Mouse (Mus musculus) E14TG2a.4 (cell line): ENCODE data around the gene Rab3a.

Experiments used
- CTCF ChIP-seq: conservative IDR thresholded peaks from 2 replicates; pipeline ENCODE4 v1.5.1; 2014; ENCODE audit warnings: low read length
- NANOG ChIP-seq: IDR thresholded peaks from 2 replicates; pipeline ENCODE4 v1.6.1; 2014; ENCODE audit warnings: borderline replicate concordance, low read length, mixed read lengths
- POU5F1 ChIP-seq: IDR thresholded peaks from 2 replicates; pipeline ENCODE4 v1.6.1; 2014; ENCODE audit warnings: low read length, borderline replicate concordance

DNA sequence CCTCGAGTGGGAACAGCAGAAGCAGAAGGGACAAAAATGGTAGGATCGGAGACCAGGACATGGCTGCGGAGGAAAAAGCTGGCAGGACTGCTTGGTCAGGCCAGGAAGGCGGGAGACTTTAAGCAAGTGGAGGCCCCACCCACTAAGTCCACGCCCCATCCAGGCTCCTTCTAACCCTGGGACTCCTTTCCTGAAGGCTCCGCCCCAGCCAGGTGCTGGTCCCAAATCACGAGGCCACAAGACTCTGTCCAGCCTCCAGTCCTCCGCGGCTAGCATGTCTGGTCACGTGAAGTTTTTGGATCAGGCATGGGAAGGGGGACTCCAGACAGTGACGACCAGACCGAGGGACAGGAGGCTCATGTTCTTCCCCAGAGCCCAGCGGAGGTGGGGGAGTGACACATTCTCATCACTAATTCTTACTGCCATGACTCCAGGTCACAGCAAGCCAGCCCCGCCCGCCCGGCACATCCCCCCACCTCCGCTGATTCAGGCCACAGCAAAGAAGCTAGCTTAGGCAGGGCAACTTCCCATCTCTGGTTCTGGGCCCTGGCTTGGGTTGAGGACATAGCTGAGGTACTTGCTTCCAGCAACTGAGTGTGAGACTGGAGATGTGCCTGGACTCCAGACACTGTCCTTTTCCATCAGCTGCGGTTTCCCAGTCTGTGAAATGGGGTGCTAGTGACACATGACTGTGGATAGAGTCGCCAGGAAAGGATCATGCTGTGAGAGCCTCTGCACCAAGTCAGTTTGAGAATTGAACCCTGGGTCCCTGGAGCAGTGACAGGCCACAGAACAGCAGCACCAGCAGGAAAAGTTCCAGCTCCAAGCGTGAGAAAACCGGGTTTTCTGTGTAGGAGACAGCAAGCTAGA is 12.3 kb downstream of the Rab3a start:
- TF ChIP-seq CTCF (no peak), POU5F1 (no peak), NANOG (no peak)
